Mouse (Mus musculus) CD8-positive naive resting alpha-beta T cell, adult 2 months (primary cell): ENCODE data around the gene Smap2.

ENCODE experiments used
- DNase-seq, 2 experiments: peaks; one replicate each; pipeline ENCODE4 v3.0.0; 2022; ENCODE audit warnings: low read depth in 2 of 2, low spot score in 2 of 2

Gene Smap2

GRCm38 (mm10) chr4:121021911-121022310 is 4.9 kb upstream of the Smap2 start:
- DNase-seq: no peak

GRCm38 (mm10) chr4:121020040-121020790 is 3.2 kb upstream of the Smap2 start:
- DNase-seq: no peak

GRCm38 (mm10) chr4:121018250-121018649 is 1.2 kb upstream of the Smap2 start:
- DNase-seq: no peak

- peak; percentile 14 to 34 for DNase-seq
Measured at GRCm38 (mm10) chr4:121016021-121016898, 787 bp downstream of the Smap2 start.

DNA sequence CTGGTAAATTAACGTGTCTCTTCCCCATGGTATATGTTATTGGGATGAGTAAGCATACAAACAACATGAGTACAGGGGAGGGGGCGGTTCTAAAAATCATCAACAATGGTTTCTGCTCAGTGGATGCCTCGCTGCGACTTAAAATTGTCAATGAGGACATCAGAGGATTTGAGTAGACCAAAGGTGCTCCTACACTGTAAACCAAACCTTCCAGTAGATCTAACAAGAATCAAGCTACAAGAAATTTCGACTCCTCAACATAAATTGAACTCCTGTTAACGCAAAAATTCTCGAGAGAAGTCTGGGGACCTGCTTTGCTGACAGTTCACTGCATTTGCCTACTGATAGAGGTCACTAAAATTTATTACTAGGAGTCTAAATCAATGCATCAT is 1.8 kb downstream of the Smap2 start:
- DNase-seq: no peak

- DNase-seq: no peak
Measured at GRCm38 (mm10) chr4:121014594-121015267, 2.3 kb downstream of the Smap2 start.

DNA sequence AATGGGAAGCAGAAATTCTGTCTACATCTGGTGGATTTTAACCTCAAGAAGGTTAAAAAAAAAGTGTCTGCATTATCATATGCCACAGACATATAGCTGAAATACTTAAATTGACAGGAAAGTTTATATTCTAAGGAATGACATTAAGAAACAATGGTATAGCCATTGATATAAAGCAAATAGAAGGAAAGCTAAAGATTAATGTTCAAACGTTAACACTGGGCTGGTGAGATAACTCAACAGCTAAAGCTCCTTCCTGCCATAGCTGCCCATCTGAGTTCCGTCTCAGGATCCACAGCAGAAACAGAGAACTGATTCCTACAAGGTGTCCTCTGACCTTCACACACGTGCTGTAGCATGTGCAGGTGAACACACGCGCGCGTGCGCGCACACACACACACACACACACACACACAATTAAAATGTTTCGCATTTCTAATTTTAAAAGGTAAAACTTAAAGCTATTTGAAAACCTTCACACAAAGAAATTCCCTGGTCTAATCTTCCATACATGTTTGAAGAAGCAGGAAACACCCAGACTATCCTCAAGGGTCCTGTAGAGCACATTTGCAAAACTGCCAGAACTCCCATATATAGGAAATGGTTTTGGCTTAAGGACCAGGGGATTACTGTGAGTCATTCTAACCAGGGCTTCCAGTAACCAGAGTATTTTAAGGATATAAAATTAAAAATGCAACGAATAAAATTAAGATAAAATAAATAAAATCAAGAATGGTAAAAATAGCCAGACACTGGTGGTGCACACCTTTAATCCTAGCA is 6.1 kb downstream of the Smap2 start:
- no peak for DNase-seq

DNA sequence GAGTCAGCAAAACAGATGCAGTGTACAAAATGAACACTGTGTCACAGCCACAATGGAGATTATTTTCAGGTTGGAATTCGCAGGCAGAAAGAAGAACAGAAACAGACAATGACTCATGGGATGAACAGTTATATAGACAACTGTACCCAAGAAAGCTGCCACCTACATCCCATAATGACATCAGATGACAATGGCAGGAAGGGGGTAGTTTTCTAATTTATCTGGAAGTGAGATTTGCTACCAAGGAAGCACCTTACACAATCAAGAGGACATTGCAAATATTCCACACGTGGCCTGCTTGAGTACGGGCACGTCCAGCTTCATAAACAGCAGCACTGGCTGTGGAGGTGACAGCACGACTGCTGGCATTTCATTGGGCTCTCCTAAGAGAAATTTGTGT is 7.9 kb downstream of the Smap2 start:
- DNase-seq: no peak

- DNase-seq: no peak
Measured at GRCm38 (mm10) chr4:121008071-121008745, 8.8 kb downstream of the Smap2 start.

- DNase-seq: no peak
Measured at GRCm38 (mm10) chr4:121007006-121007405, 10.0 kb downstream of the Smap2 start.

DNA sequence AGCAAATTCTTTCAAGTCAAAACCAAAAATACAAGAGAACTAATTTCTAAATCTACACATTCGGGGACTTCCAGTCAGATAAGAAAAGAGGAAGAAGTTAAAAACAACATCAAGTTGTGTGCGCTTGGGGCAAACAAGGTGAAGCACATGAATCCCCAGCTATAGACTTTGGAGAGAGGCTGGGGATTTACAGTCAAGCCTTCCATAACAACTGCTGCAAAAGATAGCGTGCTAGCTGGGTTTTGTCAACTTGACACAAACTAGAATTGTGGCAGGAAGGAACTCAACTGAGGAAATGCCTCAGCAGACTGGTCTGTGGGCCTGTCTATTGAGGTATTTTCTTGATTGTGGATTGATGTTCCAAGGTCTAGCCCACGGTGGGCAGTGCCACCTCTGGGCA is 12.4 kb downstream of the Smap2 start:
- peak in 1 of 2 experiments; percentile 20 for DNase-seq

DNA sequence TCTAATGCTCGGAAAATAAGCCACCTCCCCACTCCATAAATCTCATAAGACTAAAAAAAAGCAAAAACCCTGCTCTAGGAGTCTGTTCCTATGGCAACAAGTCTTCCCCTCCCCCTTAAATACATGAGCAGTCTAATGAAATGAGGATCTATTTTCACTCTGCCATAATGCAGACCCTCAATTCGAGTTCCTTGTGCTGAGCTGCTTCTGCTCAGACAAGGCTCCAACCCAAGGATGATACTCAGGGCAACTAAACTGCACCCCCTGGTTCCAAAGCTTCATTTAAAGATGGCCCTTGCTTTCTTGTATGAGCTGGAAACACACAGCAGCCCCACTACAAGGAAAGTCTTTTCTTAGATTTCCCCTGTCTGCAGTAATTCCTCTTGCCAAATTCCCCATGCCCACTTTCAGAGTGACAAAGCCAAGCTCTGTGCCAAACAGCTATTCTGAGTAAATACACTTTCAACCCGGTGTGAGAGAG is 13.4 kb downstream of the Smap2 start:
- no peak for DNase-seq

- DNase-seq: peak; percentile 57 to 64
Measured at GRCm38 (mm10) chr4:121002400-121003171, 14.5 kb downstream of the Smap2 start.

DNA sequence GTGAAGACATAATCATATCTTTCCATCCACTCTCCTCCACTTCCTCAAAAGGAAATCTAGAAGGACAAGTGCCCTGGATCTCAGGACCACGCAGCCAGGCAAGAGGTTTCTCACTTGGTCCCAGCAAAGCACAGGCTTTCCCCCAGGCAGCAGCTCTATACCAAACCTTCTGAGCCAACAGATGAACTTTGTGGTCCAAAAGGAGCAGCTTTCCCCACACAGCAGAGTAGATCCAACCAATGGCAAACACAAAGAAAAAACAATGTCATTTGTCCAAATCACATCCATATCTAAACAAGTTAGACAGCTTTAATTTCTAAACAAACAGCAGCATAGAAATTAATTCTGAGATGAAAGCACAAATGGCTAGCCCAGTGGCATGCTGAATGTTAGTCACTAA is 15.4 kb downstream of the Smap2 start:
- DNase-seq: no peak

DNA sequence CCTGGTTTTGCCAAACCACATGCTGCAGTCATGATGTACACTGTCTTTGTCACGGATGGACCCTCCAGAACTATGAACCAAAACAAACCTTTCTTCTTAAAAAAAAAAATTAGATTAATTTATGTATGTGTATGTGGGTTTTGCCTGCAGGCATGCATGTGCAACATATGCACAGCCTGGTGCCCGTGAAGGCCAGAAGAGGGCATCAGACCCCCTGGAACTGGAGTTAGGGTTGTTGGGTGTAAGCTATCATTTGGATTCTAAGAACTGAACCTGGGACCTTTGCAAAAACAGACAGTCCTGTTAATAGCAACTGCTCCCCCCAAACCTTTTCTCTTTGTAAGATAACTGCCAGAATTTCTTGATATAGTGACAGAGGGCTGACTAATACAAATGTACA is 16.0 kb downstream of the Smap2 start:
- no peak for DNase-seq

GRCm38 (mm10) chr4:120995911-120996310 is 21.1 kb downstream of the Smap2 start:
- DNase-seq: no peak

DNA sequence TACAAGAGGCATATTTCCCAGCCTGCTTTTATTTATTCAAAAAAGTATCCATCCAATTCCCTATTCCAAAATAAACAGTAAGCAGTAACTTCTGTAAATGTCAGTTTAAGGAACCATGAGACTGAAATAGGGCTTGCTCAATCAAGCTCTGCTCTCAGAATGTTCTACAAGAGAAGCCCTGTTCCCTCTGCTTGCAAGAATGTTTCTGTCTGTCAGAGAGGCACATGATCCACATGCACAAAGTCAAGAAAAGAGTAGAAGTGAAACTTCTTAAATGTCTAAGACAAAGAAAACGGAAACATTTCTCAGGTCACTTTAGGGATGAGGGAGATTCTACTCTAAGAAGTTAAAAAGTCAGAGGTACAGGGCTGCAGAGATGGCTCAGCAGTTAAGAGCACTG is 24.0 kb downstream of the Smap2 start:
- DNase-seq: no peak

DNA sequence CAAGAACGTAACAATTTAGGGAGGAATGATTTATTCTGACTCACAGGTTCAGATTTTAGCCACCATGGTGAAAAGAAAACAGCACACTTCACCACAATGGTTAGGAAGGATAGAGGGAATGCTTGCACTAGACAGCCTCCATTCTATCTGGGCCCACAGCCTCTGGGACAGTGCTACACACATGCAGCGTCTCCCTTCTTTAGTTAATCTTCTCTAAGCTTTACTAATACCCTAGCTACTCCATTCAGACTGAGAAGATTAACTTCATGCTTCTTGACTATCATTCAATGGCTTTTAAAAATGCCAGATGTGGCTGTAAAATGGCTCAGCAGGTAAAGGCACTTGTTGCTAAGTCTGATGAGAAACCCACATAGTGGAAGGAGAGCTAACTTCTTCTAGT is 24.8 kb downstream of the Smap2 start:
- no peak for DNase-seq

GRCm38 (mm10) chr4:120987319-120987718 is 29.7 kb downstream of the Smap2 start:
- DNase-seq: no peak

DNA sequence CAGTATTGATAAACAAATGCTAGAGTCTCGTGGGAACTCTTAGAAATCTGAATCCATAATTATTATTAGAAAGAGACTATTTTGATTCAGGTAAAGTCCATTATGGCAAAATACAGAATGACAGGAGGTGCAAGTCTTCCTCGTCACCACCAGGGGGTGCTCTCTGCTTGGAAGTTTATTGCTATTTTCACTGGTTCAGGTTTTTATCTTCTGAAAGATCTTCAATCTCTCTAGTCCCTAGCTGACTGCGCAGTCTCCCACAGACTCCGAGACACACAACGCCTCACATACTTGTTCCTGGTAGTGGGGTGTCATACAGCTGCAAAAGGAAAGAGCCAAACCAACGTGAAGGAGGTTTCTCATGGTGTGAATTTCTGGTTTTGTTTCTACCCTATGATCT is 30.6 kb downstream of the Smap2 start:
- DNase-seq: peak; percentile 51 to 56
